Comparison of ENCODE assay signal across 8 mouse cellular contexts in genomic region chr11:49608938-49609867, GRCm38 (mm10). TPM values are rescaled to one million over a fixed set of nuclear protein-coding genes. Genes with fewer than 3 reads are reported as not detected.
DNase-seq lines count a peak whose midpoint lies in the region; ATAC-seq and TF ChIP-seq lines count a peak whose summit lies in the region.
"Not testable (repeated sequence)": the region's sequence is repeated elsewhere in the genome, so short reads cannot be mapped to it uniquely, and the experiment has no call there.

TSS of gene Flt4 (plus strand) at chr11:49609263.

- TF ChIP-seq POLR2A in CH12.LX (IDR thresholded peaks at IDR 0.05; ENCODE audit: low read depth, low read length); bone marrow macrophage, adult 2 months (IDR thresholded peaks at IDR 0.05; ENCODE audit: borderline replicate concordance, low read depth, low read length); liver, adult 2 months (IDR thresholded peaks at IDR 0.05; ENCODE audit: extremely low read depth, insufficient read depth, low read length): not testable (repeated sequence)

- H3K27ac ChIP-seq in CH12.LX (ENCODE audit: insufficient read depth, low read depth); bone marrow macrophage, adult 2 months (ENCODE audit: insufficient read depth, low read depth, low read length); forebrain, embryonic 14.5 days (ENCODE audit: low read depth, low read length): not testable (repeated sequence)
- H3K27ac ChIP-seq in heart, postnatal 0 days (ENCODE audit: low read depth) = peak within 1 kb of the TSS; percentile 64
- H3K27ac ChIP-seq in liver, adult 2 months (replicated peaks; ENCODE audit: insufficient read depth, low read depth, low read length) = peak within 1 kb of the TSS; percentile 31

- peak within 1 kb of the TSS; percentile 48 to 68 (median 55) for H3K4me3 ChIP-seq in CH12.LX (replicated peaks in 1 of 3; ENCODE audit: low read depth in 2 of 3, low read length in 2 of 3, poor library complexity in 1 of 3)
- H3K4me3 ChIP-seq in bone marrow macrophage, adult 2 months (ENCODE audit: insufficient read depth, low read length) = peak within 1 kb of the TSS; percentile 65
- H3K4me3 ChIP-seq in forebrain, embryonic 14.5 days (ENCODE audit: low read depth, low read length) = peak within 1 kb of the TSS; percentile 28
- peak within 1 kb of the TSS; percentile 63 for H3K4me3 ChIP-seq in heart, postnatal 0 days (ENCODE audit: low read depth, low read length)
- H3K4me3 ChIP-seq in liver, adult 2 months (ENCODE audit: insufficient read depth, low read depth, low read length) = peak within 1 kb of the TSS; percentile 77
- H3K4me3 ChIP-seq in megakaryocyte, embryonic 14.5 days (replicated peaks) = peak within 1 kb of the TSS; percentile 86

- TF ChIP-seq CTCF in CH12.LX (conservative IDR thresholded peaks at IDR 0.05 in 1 of 2, IDR thresholded peaks at IDR 0.05 in 1 of 2; ENCODE audit: low read depth in 2 of 2, low read length in 2 of 2); bone marrow macrophage, adult 2 months (IDR thresholded peaks at IDR 0.05; ENCODE audit: low read depth, low read length); heart, postnatal 0 days (IDR thresholded peaks at IDR 0.05; ENCODE audit: low read depth); liver, adult 2 months (IDR thresholded peaks at IDR 0.05; ENCODE audit: low read depth, low read length): not testable (repeated sequence)

- in situ Hi-C loops in CH12.LX (cut with MboI; ENCODE audit: low pct_ligation_motif_present, low pct_unique_long_range_greater_than_20kb, low sequenced_read_pairs) = not testable (repeated sequence)

- peak; percentile 80 for ATAC-seq in forebrain, embryonic 14.5 days
- ATAC-seq in heart, postnatal 0 days (ENCODE audit: insufficient read depth, low read depth) = peak; percentile 88

- TF ChIP-seq EP300 in CH12.LX (IDR thresholded peaks at IDR 0.05; ENCODE audit: low read length); heart, postnatal 0 days (IDR thresholded peaks at IDR 0.05; ENCODE audit: low read depth): not testable (repeated sequence)

- H3K36me3 ChIP-seq in CH12.LX (replicated peaks in 1 of 2; ENCODE audit: control insufficient read depth in 1 of 2, insufficient read depth in 1 of 2, low read length in 1 of 2); forebrain, embryonic 14.5 days (ENCODE audit: control insufficient read depth, insufficient read depth, low read length); heart, postnatal 0 days (replicated peaks; ENCODE audit: control insufficient read depth, insufficient read depth, low read length); liver, adult 2 months (ENCODE audit: control insufficient read depth, insufficient read depth, low read length); megakaryocyte, embryonic 14.5 days (replicated peaks; ENCODE audit: low read length): not testable (repeated sequence)

- dilution Hi-C loops in CH12.LX (cut with MboI; ENCODE audit: extremely low pct_ligation_motif_present, extremely low pct_unique_long_range_greater_than_20kb, low sequenced_read_pairs) = not testable (repeated sequence)

- H3K79me2 ChIP-seq in CH12.LX (replicated peaks; ENCODE audit: control insufficient read depth, extremely low read depth, insufficient read depth, poor library complexity, severe bottlenecking); liver, adult 2 months (ENCODE audit: control insufficient read depth, insufficient read depth, low read length): not testable (repeated sequence)

- H3K4me2 ChIP-seq in CH12.LX (ENCODE audit: insufficient read depth, low read depth, poor library complexity, severe bottlenecking) = peak within 1 kb of the TSS; percentile 59
- peak within 1 kb of the TSS; percentile 54 for H3K4me2 ChIP-seq in forebrain, embryonic 14.5 days (ENCODE audit: low read length)
- peak within 1 kb of the TSS; percentile 76 for H3K4me2 ChIP-seq in heart, postnatal 0 days (ENCODE audit: low read depth, low read length)

- TF ChIP-seq RAD21 in CH12.LX (IDR thresholded peaks at IDR 0.05; ENCODE audit: low read depth, low read length) = not testable (repeated sequence)

- WGBS in forebrain, embryonic 14.5 days = 6% methylated on average over 36 of the region's 61 CpGs
- WGBS in heart, postnatal 0 days = 2% methylated on average over 45 of the region's 61 CpGs
- 3% methylated on average over 61 of the region's 61 CpGs for WGBS in liver, adult 2 months

- H3K9me3 ChIP-seq in CH12.LX (replicated peaks; ENCODE audit: low read length); forebrain, embryonic 14.5 days (replicated peaks; ENCODE audit: control insufficient read depth, low read length); heart, postnatal 0 days (replicated peaks; ENCODE audit: control insufficient read depth, low read length); megakaryocyte, embryonic 14.5 days: not testable (repeated sequence)

- peaks cover 2 to 12% of the 10 kb centered on the region in 2 experiments; a peak in 3 of 4 replicates for H3K4me1 ChIP-seq in CH12.LX (ENCODE audit: control insufficient read depth in 1 of 2, insufficient read depth in 2 of 2)
- not testable (repeated sequence) for H3K4me1 ChIP-seq in bone marrow macrophage, adult 2 months (ENCODE audit: control insufficient read depth, insufficient read depth, low read length); forebrain, embryonic 14.5 days (ENCODE audit: control insufficient read depth, insufficient read depth, low read length); heart, postnatal 0 days (ENCODE audit: control insufficient read depth, insufficient read depth); liver, adult 2 months (ENCODE audit: control insufficient read depth, insufficient read depth, low read length)
- H3K4me1 ChIP-seq in megakaryocyte, embryonic 14.5 days = peaks cover 27% of the 10 kb centered on the region

- H3K9ac ChIP-seq in CH12.LX (ENCODE audit: insufficient read depth, low read depth) = peak within 1 kb of the TSS; percentile 1; the same call in 1 of the 2 replicates
- H3K9ac ChIP-seq in forebrain, embryonic 14.5 days (ENCODE audit: low read length) = not testable (repeated sequence)
- peak within 1 kb of the TSS; percentile 50 for H3K9ac ChIP-seq in heart, postnatal 0 days (replicated peaks; ENCODE audit: low read depth, low read length)
- peak within 1 kb of the TSS; percentile 77 for H3K9ac ChIP-seq in liver, adult 2 months (ENCODE audit: low read depth, low read length)

- H3K27me3 ChIP-seq in CH12.LX (replicated peaks) = peaks cover 24% of the 10 kb centered on the region
- peaks cover 11% of the 10 kb centered on the region for H3K27me3 ChIP-seq in forebrain, embryonic 14.5 days (replicated peaks; ENCODE audit: control insufficient read depth, insufficient read depth, low read length)
- H3K27me3 ChIP-seq in heart, postnatal 0 days (ENCODE audit: control insufficient read depth, insufficient read depth, low read length); liver, adult 2 months (ENCODE audit: control insufficient read depth, insufficient read depth, low read length): not testable (repeated sequence)
- H3K27me3 ChIP-seq in megakaryocyte, embryonic 14.5 days (replicated peaks) = peaks cover 35% of the 10 kb centered on the region

- DNase-seq in CH12.LX (ENCODE audit: extremely low read depth); forebrain, embryonic 14.5 days (ENCODE audit: low spot score); liver, adult 2 months (ENCODE audit: extremely low read depth, low read depth, low spot score): not testable (repeated sequence)
- peak; percentile 44 for DNase-seq in heart, postnatal 0 days (ENCODE audit: low spot score)
- DNase-seq in kidney, adult 18-20 months = peak; percentile 43
- DNase-seq in retina, embryonic 14.5 days (ENCODE audit: low spot score) = peak; percentile 30

TF ChIP-seq in CH12.LX, 34 proteins besides CTCF, POLR2A, EP300 and RAD21:
- 0 out of 2 replicates have a peak, but pooled peaks have one; percentile 11 for TF ChIP-seq TBP (conservative IDR thresholded peaks at IDR 0.05; ENCODE audit: low read depth, low read length)
- TF ChIP-seq MXI1 (IDR thresholded peaks at IDR 0.05; ENCODE audit: low read depth, low read length) = 0 out of 2 replicates have a peak, but pooled peaks have one; percentile 12
- peak; percentile 32; the same call in 1 of the 2 replicates for TF ChIP-seq NRF1 (IDR thresholded peaks at IDR 0.05; ENCODE audit: low read depth, low read length)

RNA-seq across cellular contexts. Expression of gene Flt4, which starts in this region (rescaled TPM):
- total RNA-seq in CH12.LX (2012; rRNA removed) (0.08 and 0.17 TPM in 2 replicates), CH12.LX (2014; rRNA removed) (not detected in 2 replicates)
- polyA plus RNA-seq in CH12.LX (2012; ENCODE audit: insufficient read length, low read depth) = 0.06 and 0.08 TPM in 2 replicates
- not detected in 2 replicates for polyA plus RNA-seq in bone marrow macrophage, adult 2 months (2012; ENCODE audit: insufficient read depth, insufficient read length, missing spikeins)
- polyA plus RNA-seq in forebrain, embryonic 14.5 days (2014; fragmentation: Nextera tagmentation; extraction: Ambion mirVana) = 1.8 TPM in 2 replicates
- total RNA-seq in heart, postnatal 0 days (2014; rRNA removed; ENCODE audit: low replicate concordance) = 13.6 and 16.5 TPM in 2 replicates
- 3.2 and 3.3 TPM in 2 replicates for polyA plus RNA-seq in heart, postnatal 0 days (2015; fragmentation: Nextera tagmentation; extraction: Ambion mirVana)
- total RNA-seq in liver, adult 2 months (2014; rRNA removed) = 7.8 and 13.6 TPM in 2 replicates
- 7.5 and 9.8 TPM in 2 replicates for polyA plus RNA-seq in liver, adult 2 months (2012; rRNA removed)
- 0.01 TPM in 1 of 2 replicates, not detected in the other for polyA plus RNA-seq in megakaryocyte, embryonic 14.5 days (2012; ENCODE audit: insufficient read depth, low replicate concordance)

Comparison
In these comparisons a context has a peak if more than half of its experiments do, and no peak if none do; other contexts are left out.
1. H3K4me3 ChIP-seq: peak in every context shown above with its lines; median percentile 86 in megakaryocyte, embryonic 14.5 days; 77 in liver, adult 2 months; 65 in bone marrow macrophage, adult 2 months; 63 in heart, postnatal 0 days; 55 in CH12.LX; 28 in forebrain, embryonic 14.5 days.